24 mouse cellular contexts compared by ENCODE assay signal in genomic region chr13:81822750-81823149, GRCm38 (mm10). TPM values are rescaled to one million over a fixed set of nuclear protein-coding genes. Genes with fewer than 3 reads are reported as not detected.
DNase-seq lines count a peak whose midpoint lies in the region; ATAC-seq and TF ChIP-seq lines count a peak whose summit lies in the region.
"Had no signal": no experiment of that assay in that cellular context is flagged by ENCODE, and none has a peak within 500 bp of the region (broad histone marks: within the 10 kb centered on the region; RNA-seq: fewer than 3 reads in every experiment).

No protein-coding gene starts in this region.

- peak; percentile 45 for TF ChIP-seq CTCF in forebrain, postnatal 0 days (IDR thresholded peaks at IDR 0.05; ENCODE audit: low read depth)
- peak; percentile 35 for TF ChIP-seq CTCF in hindbrain, postnatal 0 days (IDR thresholded peaks at IDR 0.05; ENCODE audit: low read depth)
- TF ChIP-seq CTCF in liver, postnatal 0 days (IDR thresholded peaks at IDR 0.05; ENCODE audit: low read depth), result 0 out of 2 replicates have a peak, but pooled peaks have one; percentile 2
- TF ChIP-seq CTCF in CH12.LX (conservative IDR thresholded peaks at IDR 0.05 in 1 of 2, IDR thresholded peaks at IDR 0.05 in 1 of 2; ENCODE audit: low read depth in 2 of 2, low read length in 2 of 2), result peak in 1 of 2 experiments; percentile 34; a peak in 2 of 4 replicates

- no peak for DNase-seq in forebrain, postnatal 0 days
- no peak for DNase-seq in hindbrain, postnatal 0 days (ENCODE audit: low spot score)
- no peak for DNase-seq in liver, postnatal 0 days
- DNase-seq in liver, result no peak
- DNase-seq in CH12.LX (ENCODE audit: extremely low read depth), result no peak
- DNase-seq in thymus, postnatal 14 days, result no peak
- DNase-seq: adrenal gland, adult 2 months; adrenal gland, postnatal 14 days; cerebellum, adult 11 months; cerebellum, adult 2 months; cerebellum, adult 9-11 months; cerebellum, postnatal 25 days; gastrocnemius, postnatal 10 days; heart, adult 11 months had no signal

- no peak overlapping the region for H3K27ac ChIP-seq in forebrain, postnatal 0 days (ENCODE audit: low read depth, low read length)
- no peak overlapping the region for H3K27ac ChIP-seq in forebrain, embryonic 16.5 days (ENCODE audit: low read length)
- H3K27ac ChIP-seq in hindbrain, postnatal 0 days, result no peak overlapping the region
- no peak overlapping the region for H3K27ac ChIP-seq in hindbrain, embryonic 12.5 days
- H3K27ac ChIP-seq in liver, postnatal 0 days (ENCODE audit: low read depth), result no peak overlapping the region
- H3K27ac ChIP-seq in CH12.LX (ENCODE audit: insufficient read depth, low read depth), result no peak overlapping the region
- H3K27ac ChIP-seq: embryonic facial prominence, embryonic 12.5 days; embryonic facial prominence, embryonic 15.5 days; heart, embryonic 10.5 days; heart, embryonic 13.5 days; hindbrain, embryonic 10.5 days; hindbrain, embryonic 14.5 days had no signal

- H3K9me3 ChIP-seq in forebrain, postnatal 0 days (ENCODE audit: low read length), result no peaks in the 10 kb centered on the region
- no peaks in the 10 kb centered on the region for H3K9me3 ChIP-seq in forebrain, embryonic 16.5 days (ENCODE audit: control insufficient read depth, low read length)
- no peaks in the 10 kb centered on the region for H3K9me3 ChIP-seq in hindbrain, postnatal 0 days (ENCODE audit: low read length)
- H3K9me3 ChIP-seq in hindbrain, embryonic 12.5 days (replicated peaks), result no peaks in the 10 kb centered on the region
- no peaks in the 10 kb centered on the region for H3K9me3 ChIP-seq in liver, postnatal 0 days (ENCODE audit: low read length)
- H3K9me3 ChIP-seq in CH12.LX (replicated peaks; ENCODE audit: low read length), result no peaks in the 10 kb centered on the region
- H3K9me3 ChIP-seq: embryonic facial prominence, embryonic 12.5 days; embryonic facial prominence, embryonic 15.5 days; G1E; heart, embryonic 10.5 days; heart, embryonic 13.5 days; hindbrain, embryonic 10.5 days had no signal

- no peaks in the 10 kb centered on the region for H3K36me3 ChIP-seq in forebrain, postnatal 0 days (ENCODE audit: insufficient read depth)
- no peaks in the 10 kb centered on the region for H3K36me3 ChIP-seq in forebrain, embryonic 16.5 days (ENCODE audit: control insufficient read depth, insufficient read depth)
- H3K36me3 ChIP-seq in hindbrain, postnatal 0 days (ENCODE audit: insufficient read depth, low read length), result no peaks in the 10 kb centered on the region
- no peaks in the 10 kb centered on the region for H3K36me3 ChIP-seq in hindbrain, embryonic 12.5 days
- H3K36me3 ChIP-seq in liver, postnatal 0 days (replicated peaks; ENCODE audit: insufficient read depth, low read length), result no peaks in the 10 kb centered on the region
- H3K36me3 ChIP-seq in CH12.LX (replicated peaks in 1 of 2; ENCODE audit: control insufficient read depth in 1 of 2, insufficient read depth in 1 of 2, low read length in 1 of 2), result no peaks in the 10 kb centered on the region
- H3K36me3 ChIP-seq: embryonic facial prominence, embryonic 12.5 days; embryonic facial prominence, embryonic 15.5 days; G1E; heart, embryonic 10.5 days; heart, embryonic 13.5 days; hindbrain, embryonic 10.5 days had no signal

- no peak overlapping the region for H3K4me3 ChIP-seq in forebrain, postnatal 0 days (ENCODE audit: low read depth, low read length)
- no peak overlapping the region for H3K4me3 ChIP-seq in forebrain, embryonic 16.5 days (replicated peaks; ENCODE audit: low read length)
- no peak overlapping the region for H3K4me3 ChIP-seq in hindbrain, postnatal 0 days (ENCODE audit: low read length)
- no peak overlapping the region for H3K4me3 ChIP-seq in hindbrain, embryonic 12.5 days
- no peak overlapping the region for H3K4me3 ChIP-seq in liver, postnatal 0 days (ENCODE audit: low read depth, low read length)
- H3K4me3 ChIP-seq in CH12.LX (replicated peaks in 1 of 3; ENCODE audit: low read depth in 2 of 3, low read length in 2 of 3, poor library complexity in 1 of 3), result no peak overlapping the region
- H3K4me3 ChIP-seq: embryonic facial prominence, embryonic 12.5 days; embryonic facial prominence, embryonic 15.5 days; heart, embryonic 10.5 days; heart, embryonic 13.5 days; hindbrain, embryonic 10.5 days had no signal

- H3K27me3 ChIP-seq in forebrain, postnatal 0 days (ENCODE audit: insufficient read depth, low read length), result no peaks in the 10 kb centered on the region
- H3K27me3 ChIP-seq in forebrain, embryonic 16.5 days (replicated peaks; ENCODE audit: control insufficient read depth, insufficient read depth, low read length), result no peaks in the 10 kb centered on the region
- no peaks in the 10 kb centered on the region for H3K27me3 ChIP-seq in hindbrain, postnatal 0 days (ENCODE audit: insufficient read depth, low read length)
- no peaks in the 10 kb centered on the region for H3K27me3 ChIP-seq in hindbrain, embryonic 12.5 days
- H3K27me3 ChIP-seq in liver, postnatal 0 days (ENCODE audit: insufficient read depth, low read length), result no peaks in the 10 kb centered on the region
- H3K27me3 ChIP-seq in CH12.LX (replicated peaks), result no peaks in the 10 kb centered on the region
- H3K27me3 ChIP-seq: embryonic facial prominence, embryonic 12.5 days; embryonic facial prominence, embryonic 15.5 days; heart, embryonic 13.5 days had no signal

- in situ Hi-C loops in CH12.LX (cut with MboI; ENCODE audit: low pct_ligation_motif_present, low pct_unique_long_range_greater_than_20kb, low sequenced_read_pairs), result no loop called here

- no peak overlapping the region for H3K4me2 ChIP-seq in forebrain, postnatal 0 days (ENCODE audit: low read depth)
- no peak overlapping the region for H3K4me2 ChIP-seq in forebrain, embryonic 16.5 days (ENCODE audit: low read length)
- no peak overlapping the region for H3K4me2 ChIP-seq in hindbrain, postnatal 0 days (ENCODE audit: low read depth, low read length)
- H3K4me2 ChIP-seq in hindbrain, embryonic 12.5 days (replicated peaks), result no peak overlapping the region
- no peak overlapping the region for H3K4me2 ChIP-seq in liver, postnatal 0 days (ENCODE audit: low read depth, low read length)
- no peak overlapping the region for H3K4me2 ChIP-seq in CH12.LX (ENCODE audit: insufficient read depth, low read depth, poor library complexity, severe bottlenecking)
- H3K4me2 ChIP-seq: embryonic facial prominence, embryonic 12.5 days; embryonic facial prominence, embryonic 15.5 days; heart, embryonic 13.5 days; hindbrain, embryonic 14.5 days had no signal

- no peak for TF ChIP-seq POLR2A in CH12.LX (IDR thresholded peaks at IDR 0.05; ENCODE audit: low read depth, low read length)

- ATAC-seq in forebrain, postnatal 0 days, result no peak
- no peak for ATAC-seq in forebrain, embryonic 16.5 days
- ATAC-seq in hindbrain, postnatal 0 days, result no peak
- ATAC-seq in hindbrain, embryonic 12.5 days (ENCODE audit: low FRiP score), result no peak
- ATAC-seq in liver, postnatal 0 days, result no peak
- ATAC-seq: forebrain, embryonic 14.5 days had no signal

- no peaks in the 10 kb centered on the region for H3K4me1 ChIP-seq in forebrain, postnatal 0 days (ENCODE audit: insufficient read depth)
- H3K4me1 ChIP-seq in forebrain, embryonic 16.5 days (replicated peaks; ENCODE audit: control insufficient read depth, insufficient read depth, low read length), result no peaks in the 10 kb centered on the region; the same call in 1 of the 2 replicates
- no peaks in the 10 kb centered on the region for H3K4me1 ChIP-seq in hindbrain, postnatal 0 days (ENCODE audit: insufficient read depth, low read length)
- H3K4me1 ChIP-seq in hindbrain, embryonic 12.5 days, result no peaks in the 10 kb centered on the region
- H3K4me1 ChIP-seq in liver, postnatal 0 days (ENCODE audit: insufficient read depth), result no peaks in the 10 kb centered on the region
- H3K4me1 ChIP-seq in CH12.LX (ENCODE audit: control insufficient read depth in 1 of 2, insufficient read depth in 2 of 2), result no peaks in the 10 kb centered on the region
- H3K4me1 ChIP-seq: embryonic facial prominence, embryonic 12.5 days; embryonic facial prominence, embryonic 15.5 days; heart, embryonic 10.5 days; heart, embryonic 13.5 days; hindbrain, embryonic 10.5 days had no signal

- H3K79me2 ChIP-seq in CH12.LX (replicated peaks; ENCODE audit: control insufficient read depth, extremely low read depth, insufficient read depth, poor library complexity, severe bottlenecking), result no peaks in the 10 kb centered on the region

- no peak overlapping the region for H3K9ac ChIP-seq in forebrain, postnatal 0 days
- no peak overlapping the region for H3K9ac ChIP-seq in forebrain, embryonic 16.5 days (replicated peaks; ENCODE audit: low read depth, low read length)
- no peak overlapping the region for H3K9ac ChIP-seq in hindbrain, postnatal 0 days (replicated peaks; ENCODE audit: low read length)
- no peak overlapping the region for H3K9ac ChIP-seq in hindbrain, embryonic 12.5 days
- H3K9ac ChIP-seq in liver, postnatal 0 days (replicated peaks), result no peak overlapping the region
- no peak overlapping the region for H3K9ac ChIP-seq in CH12.LX (ENCODE audit: insufficient read depth, low read depth)
- H3K9ac ChIP-seq: embryonic facial prominence, embryonic 12.5 days; embryonic facial prominence, embryonic 15.5 days; heart, embryonic 13.5 days; hindbrain, embryonic 14.5 days had no signal

- TF ChIP-seq RAD21 in CH12.LX (IDR thresholded peaks at IDR 0.05; ENCODE audit: low read depth, low read length), result peak; percentile 44

- dilution Hi-C loops in CH12.LX (cut with MboI; ENCODE audit: extremely low pct_ligation_motif_present, extremely low pct_unique_long_range_greater_than_20kb, low sequenced_read_pairs), result no loop called here

- no peak for TF ChIP-seq EP300 in liver, postnatal 0 days (IDR thresholded peaks at IDR 0.05; ENCODE audit: low read depth)
- TF ChIP-seq EP300 in CH12.LX (IDR thresholded peaks at IDR 0.05; ENCODE audit: low read length), result no peak

TF ChIP-seq in CH12.LX, 34 proteins besides CTCF, POLR2A, EP300 and RAD21 (continues in another document):
- TF ChIP-seq MAZ (IDR thresholded peaks at IDR 0.05; ENCODE audit: low read depth, low read length) (no peak), ZC3H11A (IDR thresholded peaks at IDR 0.05; ENCODE audit: low read depth, low read length) (no peak), POLR2AphosphoS2 (IDR thresholded peaks at IDR 0.05; ENCODE audit: low read depth, low read length) (no peak), PAX5 (IDR thresholded peaks at IDR 0.05; ENCODE audit: low read length) (no peak)

RNA-seq across cellular contexts. Expression of gene Cetn3, which starts 39.9 kb away (rescaled TPM):
- total RNA-seq in forebrain, postnatal 0 days (2014; rRNA removed), result 128 and 174 TPM in 2 replicates
- polyA plus RNA-seq in forebrain, postnatal 0 days (2015; fragmentation: Nextera tagmentation; extraction: Ambion mirVana), result 426 and 574 TPM in 2 replicates
- polyA plus RNA-seq in forebrain, embryonic 16.5 days (2015; fragmentation: Nextera tagmentation; extraction: Ambion mirVana), result 285 and 300 TPM in 2 replicates
- total RNA-seq in hindbrain, postnatal 0 days (2014; rRNA removed), result 41.7 and 42.5 TPM in 2 replicates
- 318 and 346 TPM in 2 replicates for polyA plus RNA-seq in hindbrain, postnatal 0 days (2015; fragmentation: Nextera tagmentation; extraction: Ambion mirVana)
- polyA plus RNA-seq in hindbrain, embryonic 12.5 days (2016; fragmentation: Nextera tagmentation; extraction: Ambion mirVana), result 228 and 245 TPM in 2 replicates
- polyA plus RNA-seq in liver, postnatal 0 days (2015; fragmentation: Nextera tagmentation; extraction: Ambion mirVana), result 86.1 and 101 TPM in 2 replicates
- total RNA-seq in CH12.LX (2012; rRNA removed) (55.6 and 70.0 TPM in 2 replicates), CH12.LX (2014; rRNA removed) (158 and 198 TPM in 2 replicates)
- polyA plus RNA-seq in CH12.LX (2012; ENCODE audit: insufficient read length, low read depth), result 211 and 239 TPM in 2 replicates
